Mouse (Mus musculus) frontal cortex, postnatal 10 days (tissue): ENCODE measurements around the gene Qser1.
A peak's percentile ranks its signal among the peaks of the same experiment; 100 is the strongest.

Source experiments
- DNase-seq, 2 experiments: peaks; one replicate each; pipeline ENCODE4 v3.0.0; 2022; ENCODE audit warnings: low spot score in 2 of 2, mixed read lengths in 1 of 2

Qser1 gene

GRCm38 (mm10) chr2:104817555-104818330 is 1.2 kb upstream of the Qser1 start:
- DNase-seq = no peak

DNA sequence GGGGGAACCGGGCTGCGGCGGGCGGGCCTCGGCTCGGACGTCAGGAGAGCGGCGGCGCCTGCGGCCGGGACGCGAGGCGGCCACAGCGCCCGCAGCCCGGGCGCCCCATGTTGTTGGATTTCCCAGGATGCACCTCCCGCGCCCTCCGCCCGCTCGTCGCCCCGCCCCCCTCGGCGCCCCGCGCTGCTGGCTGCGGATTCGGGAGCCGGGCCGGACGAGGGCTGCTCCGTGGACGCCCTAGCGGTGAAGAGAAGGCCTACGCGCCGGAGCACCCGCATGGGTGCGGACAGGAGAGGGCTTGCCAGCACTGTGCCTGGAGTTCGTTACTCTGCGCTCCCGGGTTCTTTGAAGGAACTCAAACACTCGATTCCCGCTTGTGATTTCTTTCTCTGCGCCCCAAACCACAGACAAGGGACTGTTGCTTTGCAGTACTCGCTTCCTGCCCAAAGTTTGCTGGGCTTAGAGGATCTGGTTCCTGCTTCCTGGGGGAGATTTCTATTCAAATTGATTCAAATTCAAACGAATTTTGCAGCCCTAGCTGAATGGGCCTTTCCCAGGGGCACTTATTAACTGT is 393 bp upstream of the Qser1 start:
- peak; percentile 83 to 87 for DNase-seq

- peak in 1 of 2 experiments; percentile 41 for DNase-seq
Observed at GRCm38 (mm10) chr2:104815561-104816370, 794 bp downstream of the Qser1 start.

DNA sequence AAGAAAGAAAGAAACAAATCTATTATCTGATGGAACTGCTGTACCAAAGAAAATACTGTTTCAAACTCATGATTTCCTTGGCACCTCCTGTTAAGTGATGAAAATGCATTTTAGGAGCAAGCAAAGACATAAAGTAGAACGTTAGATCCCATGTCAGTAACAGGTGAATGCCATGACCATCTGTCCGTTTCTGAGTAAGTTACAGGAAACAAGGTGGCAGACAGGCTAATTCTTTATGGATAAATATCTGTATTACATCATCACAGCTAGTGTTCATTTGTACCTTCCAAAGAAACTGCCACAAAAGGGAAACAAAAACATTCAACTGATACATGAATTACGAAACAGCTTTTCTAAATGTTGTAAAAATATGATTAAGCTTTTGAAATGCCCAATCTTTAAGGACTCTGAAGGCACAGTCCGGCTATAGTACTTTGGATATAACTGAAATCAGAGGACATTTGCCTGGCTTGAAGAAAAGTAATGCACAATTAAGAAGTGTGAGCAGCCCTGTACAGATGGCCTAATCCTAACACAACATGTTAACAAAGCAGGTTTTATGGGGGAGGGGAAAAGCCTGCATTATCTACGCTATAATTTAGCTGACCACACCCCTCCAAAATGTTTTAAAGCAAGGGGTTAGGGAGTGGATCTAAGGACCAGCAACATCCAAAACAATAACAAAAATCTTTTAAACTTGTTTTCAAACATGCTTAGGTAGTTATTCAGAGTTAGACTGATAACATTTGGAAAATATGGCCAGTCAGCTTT is 2.2 kb downstream of the Qser1 start:
- DNase-seq = no peak

- DNase-seq = no peak
Observed at GRCm38 (mm10) chr2:104805435-104805834, 11.1 kb downstream of the Qser1 start.

GRCm38 (mm10) chr2:104774763-104775162 is 41.8 kb downstream of the Qser1 start:
- DNase-seq = no peak

GRCm38 (mm10) chr2:104768697-104769096 is 47.9 kb downstream of the Qser1 start:
- no peak for DNase-seq

DNA sequence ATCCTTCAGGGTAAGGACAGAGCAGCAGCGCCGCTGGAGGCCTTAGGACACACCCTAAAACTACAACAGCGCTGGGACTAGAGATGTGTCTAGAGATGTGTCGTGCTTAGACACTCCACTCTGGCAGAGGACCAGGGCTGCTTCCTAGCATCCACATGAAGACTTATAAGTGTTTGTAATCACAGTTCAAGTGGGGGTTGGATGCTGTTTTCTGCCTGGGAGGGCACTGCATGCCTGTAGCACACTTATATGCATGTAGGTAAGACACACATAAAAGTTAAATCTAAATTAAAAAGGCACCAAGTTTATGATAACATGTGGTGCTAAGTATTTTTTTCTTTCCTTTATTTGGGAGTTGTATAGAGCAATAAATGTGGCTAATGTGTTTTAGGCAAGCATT is 52.5 kb downstream of the Qser1 start:
- no peak for DNase-seq

GRCm38 (mm10) chr2:104763134-104763703 is 53.3 kb downstream of the Qser1 start:
- DNase-seq = no peak

GRCm38 (mm10) chr2:104750611-104751010 is 65.9 kb downstream of the Qser1 start:
- DNase-seq = no peak

- DNase-seq = no peak
Observed at GRCm38 (mm10) chr2:104748652-104749183, 67.8 kb downstream of the Qser1 start.

GRCm38 (mm10) chr2:104746251-104746650 is 70.3 kb downstream of the Qser1 start:
- DNase-seq = no peak

DNA sequence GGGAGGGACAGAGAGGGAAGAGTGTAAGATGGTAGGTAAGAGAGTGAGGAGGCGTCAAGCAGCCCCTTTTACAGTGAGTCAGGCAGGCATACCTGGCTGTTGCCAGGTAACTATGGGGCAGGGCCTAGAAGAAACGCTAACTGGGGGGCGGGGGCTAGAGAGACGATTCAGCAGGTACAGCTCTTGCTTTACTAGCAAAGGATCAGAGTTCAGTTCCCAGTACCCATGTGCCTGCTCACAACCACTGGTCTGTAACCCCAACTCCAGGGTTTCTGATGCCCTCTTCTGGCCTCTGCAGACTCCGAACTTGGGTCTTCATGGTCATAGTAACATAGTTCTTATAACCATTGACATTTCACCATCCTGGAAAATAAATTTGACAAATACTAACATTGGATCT is 72.6 kb downstream of the Qser1 start:
- no peak for DNase-seq

DNA sequence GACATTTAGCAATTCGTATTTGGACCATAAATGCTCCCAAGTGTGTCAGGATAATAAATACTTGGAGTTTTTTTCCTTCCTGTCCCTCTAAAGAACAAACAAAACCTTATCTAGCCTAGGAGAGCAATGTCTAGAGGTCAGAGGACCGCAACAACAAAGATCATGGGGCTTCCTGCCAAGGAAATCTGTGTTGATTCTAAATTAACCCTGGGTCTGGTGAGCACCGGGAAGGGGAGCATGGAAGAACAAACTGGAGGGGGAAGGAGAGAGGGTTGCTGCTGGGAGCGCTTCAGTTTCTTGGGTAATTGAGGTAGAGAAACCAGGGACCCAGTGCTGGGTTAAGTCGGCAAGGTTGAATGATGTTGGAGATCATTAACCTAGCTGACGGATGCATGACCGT is 73.4 kb downstream of the Qser1 start:
- DNase-seq = no peak

DNA sequence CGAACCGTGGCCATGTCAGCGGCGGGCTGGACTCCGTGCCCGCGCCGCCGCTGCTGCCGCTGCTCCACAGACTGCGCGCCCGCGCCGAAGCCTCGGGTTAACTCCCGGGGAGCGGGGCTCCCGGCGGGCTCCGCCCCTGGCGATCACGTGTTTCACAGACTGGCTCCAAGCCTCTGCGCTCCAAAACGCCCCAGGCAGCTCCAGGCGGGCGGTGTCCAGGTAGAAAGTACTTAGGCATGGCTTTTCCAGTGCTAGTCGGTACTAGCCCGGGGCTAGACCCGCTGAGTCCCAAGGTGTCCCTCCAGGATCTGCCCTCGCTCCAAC is 73.9 kb downstream of the Qser1 start, which contains the start of gene Depdc7:
Depdc7 (minus strand) TSS at position 138 of the 324 bp plus-strand sequence.
- peak; percentile 80 to 82 for DNase-seq

DNA sequence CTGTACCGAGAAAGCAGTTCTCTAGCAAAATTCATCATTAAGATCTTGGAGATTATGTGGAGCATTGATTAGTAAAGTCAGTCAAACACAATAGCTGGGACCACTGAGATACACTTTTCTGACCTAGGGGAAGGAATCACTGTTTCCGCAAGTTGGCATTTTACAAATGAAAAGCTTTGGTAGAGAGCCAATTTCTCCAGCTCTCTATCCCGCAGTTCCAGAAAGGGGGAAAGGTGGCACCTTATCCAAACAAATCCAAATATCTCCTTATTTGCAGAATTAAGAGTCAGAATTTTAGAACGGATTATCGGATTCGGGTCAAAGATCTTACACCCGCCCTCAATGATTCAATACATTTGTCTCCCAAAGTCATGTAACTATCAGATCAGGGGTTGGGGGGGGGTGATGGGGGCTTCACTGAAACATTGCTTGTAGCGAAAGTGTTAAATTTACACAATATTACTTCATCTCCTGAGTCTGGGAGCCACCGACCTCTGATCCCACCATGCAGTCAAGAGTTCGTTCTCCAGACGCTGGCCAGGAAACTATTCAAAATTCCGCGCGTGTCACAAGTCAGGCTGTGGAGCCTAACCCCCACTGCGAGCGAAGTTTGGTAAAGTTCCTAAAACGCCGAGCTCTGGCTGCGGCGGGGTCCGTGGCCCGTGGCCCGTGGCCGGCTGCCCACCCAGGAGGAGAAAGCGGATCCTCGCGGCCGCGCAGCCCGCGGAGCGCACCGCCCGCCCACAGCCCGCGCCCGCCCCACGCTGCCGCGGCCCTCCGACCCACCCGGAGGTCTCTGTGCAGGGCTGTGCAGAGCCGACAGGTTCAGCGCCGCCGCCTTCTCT is 74.4 kb downstream of the Qser1 start:
- no peak for DNase-seq

DNA sequence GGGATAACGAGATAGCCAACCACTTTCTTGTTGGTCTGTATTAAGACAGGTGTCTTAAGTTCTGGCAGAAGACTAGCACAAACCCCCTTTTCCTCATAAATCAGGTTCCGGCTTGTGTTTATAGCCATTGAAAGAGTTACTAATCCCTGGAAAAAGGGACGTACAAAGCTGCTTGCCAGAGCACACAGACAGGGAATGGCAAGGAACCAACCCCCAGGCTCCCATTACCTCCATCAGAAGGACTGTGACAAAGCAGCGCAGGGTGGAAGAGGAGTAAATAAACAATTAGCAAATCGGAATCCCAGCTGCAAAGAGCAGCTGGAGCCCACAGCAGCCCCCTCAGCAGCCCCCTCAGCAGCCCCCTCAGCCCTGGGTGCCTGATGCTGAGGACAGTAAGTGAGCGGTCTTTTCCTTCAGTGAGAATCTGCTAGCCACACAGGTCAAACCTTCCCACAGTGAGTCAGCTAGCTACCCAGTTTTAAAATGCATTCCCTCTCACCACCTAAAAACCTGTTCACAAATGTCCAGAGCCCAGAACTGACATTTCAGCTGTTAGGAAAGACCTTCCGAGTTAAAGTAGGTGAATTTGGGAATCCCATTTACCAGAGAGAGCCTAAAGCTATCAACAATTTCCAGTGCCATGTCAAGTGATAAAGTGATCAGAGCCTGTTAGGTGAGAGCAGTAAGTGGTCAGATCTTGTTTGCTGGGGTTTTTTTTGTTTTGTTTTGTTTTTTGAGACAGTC is 75.4 kb downstream of the Qser1 start:
- no peak for DNase-seq

DNA sequence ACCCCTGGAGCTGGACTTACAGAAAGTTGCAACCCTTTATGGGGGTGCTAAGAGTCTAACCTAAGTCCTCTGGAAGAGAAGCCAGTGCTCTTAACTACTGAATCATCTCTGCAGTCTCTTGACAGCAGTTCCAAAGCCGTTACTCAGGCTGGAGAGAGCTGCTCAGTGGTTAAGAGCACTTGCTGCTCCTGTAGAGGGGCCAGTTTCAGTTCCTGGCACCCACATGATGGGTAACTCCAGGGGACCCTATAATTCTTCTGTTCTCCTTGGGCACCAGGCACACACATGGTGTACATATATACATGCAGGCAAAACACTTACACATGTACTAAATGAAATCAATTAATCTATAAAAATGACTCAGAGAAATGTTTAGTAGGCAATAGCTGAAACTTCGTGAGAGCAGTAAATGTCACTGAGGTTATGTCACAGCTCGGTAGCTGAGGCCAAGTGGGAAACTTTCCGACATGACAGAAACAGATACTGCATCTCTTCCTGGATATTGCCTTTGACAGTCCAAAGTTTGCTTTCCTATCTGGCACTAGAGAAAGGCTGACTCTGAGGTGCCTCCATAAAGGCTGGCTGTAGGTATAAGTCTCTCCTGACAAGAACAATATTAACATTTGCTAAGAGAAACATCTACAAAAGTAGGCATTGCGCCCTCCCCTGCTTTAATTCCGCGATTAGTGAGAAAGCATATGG is 76.2 kb downstream of the Qser1 start:
- DNase-seq = no peak

GRCm38 (mm10) chr2:104739691-104740090 is 76.9 kb downstream of the Qser1 start:
- no peak for DNase-seq
